Mouse (Mus musculus) lung, adult 2 months (tissue): Measurements from ENCODE around the gene Rab40c.

ENCODE experiments used
- CTCF ChIP-seq: fragments of 200-500 bp; IDR thresholded peaks from 2 replicates; pipeline ENCODE4 v1.5.1; 2011; ENCODE audit warnings: mild to moderate bottlenecking, low read length, control low read depth; ENCODE audit not compliant: insufficient read depth
- POLR2A ChIP-seq: fragments of 200-500 bp; IDR thresholded peaks from 2 replicates; pipeline ENCODE4 v1.6.1; 2011; ENCODE audit warnings: low read depth, mild to moderate bottlenecking, control low read depth, low read length, borderline replicate concordance; ENCODE audit errors: extremely low read depth

- TF ChIP-seq CTCF (no peak), POLR2A (no peak)
Observed at GRCm38 (mm10) chr17:25903061-25903460, 16.5 kb downstream of the Rab40c start.
